Mouse (Mus musculus): Measurements from ENCODE around the gene Megf8.

GRCm38 (mm10) chr7:25317446-25317999 is 559 bp downstream of the Megf8 start:
- no peak for TF ChIP-seq CTCF (IDR thresholded peaks at IDR 0.05)
- TF ChIP-seq EP300 (IDR thresholded peaks at IDR 0.05), result no peak

Data from lung, postnatal 0 days (tissue).